Mouse (Mus musculus) gastrocnemius, adult 8-10 months (tissue): ENCODE measurements at regions not wholly inside any gene's neighbourhood (a gene's known extent, or its start where the extent isn't known, plus 50 kb on each side); places are given as distances from the start of the nearest gene placed in this dataset.

Experiments used
- DNase-seq, 2 experiments: peaks; one replicate each; pipeline ENCODE4 v3.0.0; 2022; ENCODE audit warnings: low spot score in 2 of 2

DNA sequence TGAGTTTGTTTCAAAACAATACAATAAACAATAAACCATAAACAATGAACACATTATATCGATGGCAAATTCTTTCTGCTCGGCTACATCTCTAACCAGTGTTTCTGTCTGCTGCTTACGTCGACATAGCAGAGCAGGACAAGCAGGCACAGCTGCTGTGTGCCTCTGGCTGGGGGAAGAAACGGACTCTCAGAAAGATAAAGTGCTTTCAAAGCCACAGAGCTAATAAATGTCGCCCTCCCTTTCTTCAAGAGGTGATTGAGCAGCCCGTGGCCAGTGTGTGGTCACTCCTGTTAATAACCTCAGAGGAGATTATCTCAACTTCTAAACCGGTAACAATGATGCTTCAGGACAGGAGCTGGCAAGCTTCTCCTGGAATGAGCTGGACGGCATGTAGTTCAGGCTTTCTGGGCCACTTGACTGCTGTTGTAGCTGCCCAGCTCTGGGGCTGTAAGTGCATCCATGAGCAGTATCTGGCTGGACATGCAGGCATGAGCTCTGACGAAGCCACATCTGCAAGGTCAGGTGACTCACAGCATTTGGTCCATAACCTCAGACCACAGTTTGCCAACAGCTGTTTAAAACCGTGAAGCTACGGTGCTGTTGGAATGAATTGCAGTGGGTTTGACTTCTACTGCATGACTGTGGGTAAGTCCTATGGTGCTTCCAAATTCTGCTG is 55.6 kb downstream of the Evx1 start:
- DNase-seq: no peak

GRCm38 (mm10) chr6:52370806-52371360 is 57.6 kb downstream of the Evx1 start:
- DNase-seq: no peak

GRCm38 (mm10) chr6:52379146-52379545 is 65.8 kb downstream of the Evx1 start:
- DNase-seq: no peak

- no peak for DNase-seq
Measured at GRCm38 (mm10) chr6:52379588-52379987, 66.3 kb downstream of the Evx1 start.

DNA sequence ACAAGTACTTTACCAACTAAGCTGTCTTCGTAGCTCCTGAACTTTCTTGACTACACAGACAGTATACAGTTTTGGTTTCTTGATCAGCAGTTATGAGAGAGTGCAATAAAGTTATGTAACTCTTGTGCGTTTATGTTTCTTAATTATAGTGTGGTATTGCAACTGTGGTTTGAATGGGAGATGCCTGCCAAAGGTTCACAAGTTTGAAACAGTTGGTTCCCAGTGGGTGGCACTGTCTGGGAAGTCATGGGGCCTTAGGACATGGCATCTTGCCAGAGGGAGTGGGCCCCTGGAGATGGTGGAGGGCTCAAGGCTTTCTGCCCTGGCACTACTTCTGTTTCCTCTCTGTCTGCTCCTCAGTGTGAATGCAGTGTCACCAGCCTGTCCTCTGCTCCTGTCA is 71.7 kb downstream of the Evx1 start:
- DNase-seq: no peak

DNA sequence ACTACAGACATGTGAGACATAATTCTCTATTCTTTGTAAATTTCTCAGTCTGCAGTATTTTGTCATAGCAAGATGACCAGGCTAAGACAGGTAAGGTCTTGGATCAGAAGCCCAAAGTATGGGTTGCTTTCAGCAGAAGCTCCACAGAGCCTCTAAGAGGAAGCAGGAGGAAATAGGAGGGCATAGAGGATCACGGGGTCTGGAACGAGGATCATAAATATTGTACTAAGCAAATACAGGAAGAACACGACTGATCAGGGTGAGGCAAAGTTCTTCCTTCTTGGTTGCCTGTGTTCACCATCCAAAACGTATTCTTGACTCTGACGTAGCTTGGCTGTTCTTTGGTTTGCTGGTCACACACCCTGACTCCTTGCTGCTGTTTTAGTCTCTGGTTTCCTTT is 88.1 kb downstream of the Evx1 start:
- no peak for DNase-seq

- no peak for DNase-seq
Measured at GRCm38 (mm10) chr6:52409991-52410390, 96.7 kb downstream of the Evx1 start.

- DNase-seq: no peak
Measured at GRCm38 (mm10) chr6:52410711-52411110, 97.4 kb downstream of the Evx1 start.

- DNase-seq: no peak
Measured at GRCm38 (mm10) chr6:52411302-52411701, 98.0 kb downstream of the Evx1 start.

GRCm38 (mm10) chr6:52413639-52414038 is 100.3 kb downstream of the Evx1 start:
- no peak for DNase-seq

- DNase-seq: no peak
Measured at GRCm38 (mm10) chr6:52415341-52415946, 102.1 kb downstream of the Evx1 start.

GRCm38 (mm10) chr6:52416491-52416890 is 103.2 kb downstream of the Evx1 start:
- no peak for DNase-seq

- DNase-seq: peak in 1 of 2 experiments; percentile 37
Measured at GRCm38 (mm10) chr6:52417439-52418124, 104.3 kb downstream of the Evx1 start.

DNA sequence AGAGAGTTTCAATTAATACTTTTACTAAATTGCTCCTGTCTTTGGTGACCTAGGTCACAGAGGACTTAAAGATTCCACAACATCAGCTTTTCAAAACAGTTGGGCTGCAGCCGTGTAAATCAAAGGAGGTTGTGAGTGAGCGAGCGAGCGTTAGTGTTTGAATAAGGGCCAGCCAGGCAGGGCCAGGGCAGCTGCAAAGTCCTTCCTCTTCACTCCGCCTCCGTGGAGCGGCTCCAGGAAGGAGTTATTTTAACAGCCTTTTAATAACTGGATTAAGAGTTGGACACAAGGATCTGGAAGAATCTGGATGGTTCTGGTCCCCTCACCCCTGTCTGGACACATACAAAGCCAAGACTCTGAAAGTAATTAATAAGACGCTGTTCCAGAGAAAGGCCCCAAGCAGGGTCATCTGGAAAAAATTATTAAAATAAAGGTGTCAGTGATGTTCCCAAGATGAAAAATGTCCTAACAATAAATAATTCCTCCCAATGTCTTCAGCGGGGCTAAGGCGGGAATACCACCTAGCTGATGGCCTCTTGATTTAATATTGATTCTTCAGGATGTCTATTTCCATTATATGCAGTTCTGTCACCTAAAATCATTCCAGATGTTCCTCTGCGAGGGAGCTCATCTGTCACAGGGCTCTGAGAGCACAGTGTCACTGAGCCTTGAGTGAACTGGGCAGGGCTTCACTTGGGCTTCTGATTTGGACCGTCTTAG is 105.3 kb downstream of the Evx1 start:
- peak; percentile 64 to 70 for DNase-seq

GRCm38 (mm10) chr6:52420276-52420970 is 107.1 kb downstream of the Evx1 start:
- DNase-seq: no peak

DNA sequence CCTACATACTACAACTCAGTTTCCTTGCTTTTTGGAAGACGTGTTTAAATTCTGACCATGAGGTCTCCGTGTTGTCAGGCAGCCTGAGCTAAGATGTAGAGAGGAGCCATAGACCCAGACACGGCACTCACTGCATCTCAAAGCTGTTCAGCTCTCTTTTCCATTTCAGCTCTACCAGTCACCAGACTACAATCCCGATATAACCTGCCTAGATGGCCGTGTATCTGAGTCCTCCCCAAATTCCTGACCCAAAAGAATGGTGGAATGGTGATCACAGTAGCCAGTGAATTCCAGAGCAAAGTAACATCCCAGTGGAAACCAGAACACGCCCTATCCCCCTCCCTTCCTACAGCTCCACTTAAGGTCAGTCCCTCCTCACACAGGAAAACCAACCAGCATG is 108.5 kb downstream of the Evx1 start:
- no peak for DNase-seq

GRCm38 (mm10) chr6:52422686-52423085 is 109.4 kb downstream of the Evx1 start:
- no peak for DNase-seq

DNA sequence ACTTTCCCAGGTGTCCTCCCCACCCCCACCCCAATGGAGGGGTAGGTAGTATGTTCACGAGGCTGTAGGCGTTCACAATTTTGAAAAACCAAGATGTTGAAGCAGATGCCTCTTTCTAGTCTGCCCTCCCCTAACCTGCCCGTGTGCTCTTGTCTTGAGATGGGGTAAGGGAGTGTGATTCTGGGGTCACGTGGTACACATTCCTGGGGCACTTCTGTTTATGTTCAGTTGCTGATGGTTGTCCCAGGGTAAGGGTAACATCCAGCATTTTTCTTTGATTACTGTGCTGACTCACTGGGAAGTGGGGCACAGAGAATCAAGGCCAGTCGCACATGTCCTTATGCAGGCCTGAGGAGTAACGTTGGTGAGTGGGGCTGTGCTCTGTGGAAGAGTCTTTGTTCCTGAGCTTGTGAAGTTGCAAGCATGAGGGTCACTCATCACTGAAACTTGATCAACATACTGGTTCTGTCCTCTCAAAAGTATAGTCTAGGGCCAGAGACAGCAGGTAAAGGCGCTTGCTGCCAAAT is 110.3 kb downstream of the Evx1 start:
- no peak for DNase-seq

GRCm38 (mm10) chr6:52424440-52424839 is 111.1 kb downstream of the Evx1 start:
- DNase-seq: no peak

DNA sequence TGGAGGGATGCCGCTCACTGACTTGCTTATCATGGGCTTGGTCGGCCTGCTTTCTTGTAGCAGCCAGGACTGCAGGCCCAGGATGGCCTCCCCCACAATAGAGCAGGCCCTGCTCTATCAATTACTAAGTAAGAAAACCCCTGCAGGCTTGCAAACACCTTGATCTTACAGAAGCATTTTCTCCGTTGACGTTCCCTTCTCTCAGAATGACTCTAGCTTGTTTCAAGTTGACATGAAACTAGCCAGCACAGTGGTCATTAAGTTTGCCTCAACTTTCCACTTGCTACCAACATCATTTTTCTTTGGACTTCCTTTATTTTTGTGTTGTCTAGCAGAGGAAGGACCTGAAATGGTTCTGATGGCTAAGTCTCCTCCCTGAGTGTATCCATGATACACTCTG is 111.8 kb downstream of the Evx1 start:
- no peak for DNase-seq
